Mouse (Mus musculus): Measurements from ENCODE around the gene Antxrl. TPM values are rescaled to one million over a fixed set of nuclear protein-coding genes. Genes with fewer than 3 reads are reported as not detected.

Gene Antxrl
- not detected in 2 replicates for polyA plus RNA-seq (2012; rRNA removed)

DNA sequence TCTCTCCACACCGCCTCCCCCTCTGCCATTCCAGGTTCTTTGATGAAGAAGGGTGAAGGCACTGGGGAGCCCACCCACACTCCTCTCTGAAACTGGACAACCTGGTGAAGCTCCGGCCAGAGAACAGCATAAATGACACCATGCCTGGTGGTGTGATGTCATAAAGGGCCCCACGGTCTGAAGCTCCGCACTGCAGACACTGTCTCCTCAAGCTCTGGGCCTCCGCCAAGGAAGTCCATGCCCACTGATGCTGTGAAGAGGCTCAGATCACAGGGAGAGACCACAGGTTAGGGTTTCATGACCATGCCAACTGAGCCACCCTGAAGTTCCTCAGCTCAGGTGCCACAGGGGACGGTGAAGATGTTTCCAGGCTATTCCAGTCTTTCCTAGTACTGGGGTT lies at the start of gene Antxrl:
Antxrl (plus strand) TSS at position 192 of the 400 bp plus-strand sequence.
- DNase-seq (ENCODE audit: extremely low spot score in 1 of 2, low spot score in 1 of 2): no peak

DNA sequence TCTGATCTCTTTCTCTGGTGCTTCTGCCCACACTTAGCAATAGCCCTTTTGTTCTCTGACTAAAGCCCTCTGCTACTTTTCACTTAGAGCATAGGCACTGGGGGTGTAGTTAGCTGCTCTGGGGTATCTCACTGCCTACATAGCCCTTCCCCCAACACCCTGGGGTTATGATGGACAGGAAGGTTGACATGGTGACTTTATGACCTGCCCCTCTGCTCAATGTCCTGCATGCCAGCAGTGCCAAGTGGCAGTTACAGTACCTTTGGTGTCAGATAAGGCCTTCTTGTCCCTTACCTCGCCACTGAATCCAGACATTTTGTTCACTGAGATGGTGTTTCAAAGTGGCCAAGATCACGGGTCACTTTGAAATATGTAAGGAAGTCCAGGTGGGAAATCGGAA lies 37.4 kb upstream of the Antxrl start, which contains the start of gene Gm30083:
Gm30083 (minus strand) TSS at position 120 of the 400 bp plus-strand sequence.
- no peak for DNase-seq (ENCODE audit: extremely low spot score in 1 of 2, low spot score in 1 of 2)

DNA sequence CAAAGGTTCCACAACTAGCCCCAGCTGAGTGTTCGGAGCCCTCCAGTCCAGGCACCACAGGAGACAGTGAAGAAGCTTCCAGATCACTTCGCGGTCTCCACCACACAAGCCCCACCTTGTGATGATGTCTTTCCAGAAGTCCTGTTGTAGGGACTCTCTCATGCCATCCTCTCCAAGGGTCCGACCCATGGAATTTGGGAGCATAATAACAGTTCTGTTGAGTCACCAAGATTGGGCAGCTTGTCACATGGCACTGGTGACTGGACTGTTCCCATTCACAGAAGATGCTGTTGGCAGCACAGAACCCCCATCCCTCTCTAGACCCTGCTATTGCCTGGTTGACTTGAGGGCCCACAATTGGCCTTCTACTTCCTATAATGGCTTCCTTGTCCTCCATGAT lies 36.1 kb upstream of the Antxrl start, which contains the start of gene Gm5460:
Gm5460 (plus strand) TSS at position 378 of the 400 bp plus-strand sequence.
- DNase-seq (ENCODE audit: extremely low spot score in 1 of 2, low spot score in 1 of 2): no peak

DNA sequence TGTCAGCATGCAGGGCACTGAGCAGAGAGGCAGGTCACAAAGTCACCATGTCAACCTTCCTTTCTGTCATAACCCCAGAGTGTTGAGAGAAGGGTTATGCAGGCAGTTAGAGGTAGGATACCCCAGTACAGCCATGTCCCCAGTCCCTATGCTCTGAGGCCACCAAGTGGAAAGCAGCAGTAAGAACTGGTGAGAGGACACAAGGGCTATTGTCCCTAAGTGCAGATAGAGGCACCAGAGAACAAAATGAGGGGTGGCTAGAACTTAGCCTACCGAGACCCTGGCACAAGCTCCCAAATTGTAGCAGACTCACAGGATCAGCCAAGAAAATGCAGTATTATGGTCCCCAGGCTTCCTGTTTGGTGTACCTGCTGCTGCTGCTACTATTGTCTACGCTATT lies 35.6 kb upstream of the Antxrl start:
- DNase-seq (ENCODE audit: extremely low spot score in 1 of 2, low spot score in 1 of 2): no peak

DNA sequence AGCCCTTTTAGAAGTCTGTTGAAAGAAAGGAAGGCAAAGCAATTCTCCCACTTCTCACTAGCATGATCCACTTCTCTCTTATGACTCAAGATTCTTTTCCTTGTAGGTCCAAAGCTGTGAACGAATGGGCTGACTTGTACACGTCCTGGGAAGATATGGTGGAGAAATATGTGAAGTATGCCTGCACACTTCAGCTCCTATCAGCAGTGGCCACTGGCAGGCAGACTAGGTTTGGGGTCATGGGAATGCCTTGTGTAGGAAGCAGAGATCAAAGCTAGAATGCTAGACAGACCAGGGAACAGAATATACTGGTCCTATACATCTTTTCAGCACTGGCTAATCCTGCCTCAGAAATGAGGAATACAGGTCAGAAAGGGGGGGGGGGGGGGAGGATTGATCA lies 25.8 kb upstream of the Antxrl start:
- DNase-seq (ENCODE audit: extremely low spot score in 1 of 2, low spot score in 1 of 2): no peak

DNA sequence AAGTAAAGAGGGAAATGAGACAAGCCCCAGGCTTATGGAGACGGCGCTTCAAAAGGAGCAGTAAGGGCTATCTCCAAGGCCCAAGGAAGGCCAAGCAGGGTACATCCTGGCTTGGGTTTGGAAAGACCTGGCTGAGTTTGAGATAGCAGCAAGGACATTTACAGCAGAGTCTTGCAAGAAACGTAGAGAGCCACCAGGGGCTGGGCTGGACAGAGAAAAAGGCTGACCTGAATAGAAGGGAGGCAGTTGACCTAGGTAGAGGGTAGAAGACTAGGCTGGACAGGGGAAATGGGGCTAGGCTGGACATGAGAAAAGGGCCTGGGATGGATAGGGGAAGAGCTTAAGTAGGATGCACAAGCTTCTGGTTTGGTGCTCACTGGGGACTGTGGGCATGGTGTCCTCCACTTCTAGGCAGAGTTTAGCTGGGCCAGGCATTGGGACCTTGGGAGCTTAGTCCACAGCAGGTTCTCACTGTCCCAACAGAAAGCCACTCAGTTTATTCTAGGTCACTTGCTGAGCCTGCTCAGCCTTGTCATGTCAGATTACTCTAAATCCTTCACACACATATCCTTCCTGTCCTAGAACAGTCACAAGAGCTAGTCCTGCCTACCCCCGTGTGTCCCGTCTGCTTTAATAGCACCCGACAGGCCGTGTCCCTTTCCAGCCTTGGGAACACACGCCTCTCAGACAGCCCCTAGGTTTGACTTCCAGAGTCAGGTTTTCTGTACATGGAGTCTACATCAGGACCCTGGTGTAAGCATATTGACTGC lies 18.5 kb upstream of the Antxrl start:
- DNase-seq (ENCODE audit: extremely low spot score in 1 of 2, low spot score in 1 of 2): no peak

DNA sequence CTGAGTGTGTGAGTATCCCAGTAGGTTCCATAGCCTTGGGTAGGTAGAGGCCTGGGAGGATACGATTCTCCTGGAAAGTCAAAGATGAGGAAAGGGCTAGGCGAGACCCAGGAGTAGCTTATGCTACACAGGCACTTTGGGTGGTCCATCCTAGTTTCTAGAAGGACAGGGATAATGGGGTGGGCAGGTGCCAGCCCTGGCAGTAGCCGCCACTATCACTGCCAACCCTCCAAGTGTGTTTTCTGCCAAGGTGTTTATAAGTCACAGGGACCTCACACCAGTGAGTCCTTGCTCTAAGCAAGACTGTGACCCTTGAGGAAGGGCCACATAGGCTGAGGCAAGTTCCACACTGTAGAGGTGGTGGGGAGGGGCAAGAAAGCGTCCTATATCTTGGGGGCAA lies 11.3 kb upstream of the Antxrl start:
- DNase-seq (ENCODE audit: extremely low spot score in 1 of 2, low spot score in 1 of 2): no peak

DNA sequence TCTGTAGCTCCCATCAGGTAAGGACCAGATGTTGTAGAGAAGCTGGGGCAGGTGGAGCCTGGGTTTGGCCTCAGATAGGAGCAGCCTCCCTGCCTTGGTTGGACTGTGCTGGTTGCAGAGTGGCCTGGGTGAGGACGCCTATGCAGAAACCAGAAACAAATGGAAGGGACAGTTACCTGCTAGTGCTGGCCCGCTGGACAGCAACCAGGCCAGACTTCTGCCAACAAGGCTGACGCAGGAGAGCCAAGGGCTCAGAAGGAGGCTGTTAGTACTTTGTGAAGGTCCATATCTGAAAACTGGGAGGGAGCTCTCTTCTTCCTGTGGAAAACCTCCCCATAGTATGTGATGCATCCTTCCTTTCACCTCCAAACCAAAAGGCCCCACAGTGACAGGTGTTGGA lies 9.2 kb upstream of the Antxrl start:
- no peak for DNase-seq (ENCODE audit: extremely low spot score in 1 of 2, low spot score in 1 of 2)

DNA sequence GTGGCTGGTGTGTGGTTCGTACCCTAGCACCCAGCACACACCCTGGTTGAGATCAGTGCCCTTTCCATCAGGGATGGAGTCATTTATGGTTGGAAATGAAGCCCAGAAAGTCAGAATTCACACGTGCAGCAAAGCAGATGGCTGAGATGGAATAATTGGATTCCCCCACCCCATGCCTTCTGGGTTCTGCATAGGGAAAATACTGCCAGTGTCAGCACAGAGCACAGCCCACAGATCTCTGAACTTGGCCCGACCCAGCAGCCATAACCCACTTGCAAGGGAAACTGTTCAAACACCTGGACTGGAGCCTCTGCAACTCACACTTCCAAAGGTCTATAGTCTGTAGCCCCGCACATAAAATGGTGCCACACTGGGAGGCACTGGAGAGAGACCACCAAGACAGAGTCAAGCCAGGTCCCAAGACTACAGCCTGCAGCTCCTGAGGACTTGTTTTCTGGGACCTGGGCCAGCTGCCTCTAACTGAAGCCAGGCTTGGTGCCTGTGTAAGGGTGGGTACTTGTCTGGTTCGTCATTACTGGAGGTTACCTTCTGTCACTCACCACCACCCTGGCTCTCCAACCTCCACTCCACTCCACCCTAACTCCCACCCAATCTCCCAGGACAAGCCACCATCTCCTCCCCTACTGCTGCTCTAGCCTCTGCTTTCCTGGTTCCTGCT lies 2.3 kb upstream of the Antxrl start:
- no peak for DNase-seq (ENCODE audit: extremely low spot score in 1 of 2, low spot score in 1 of 2)

DNA sequence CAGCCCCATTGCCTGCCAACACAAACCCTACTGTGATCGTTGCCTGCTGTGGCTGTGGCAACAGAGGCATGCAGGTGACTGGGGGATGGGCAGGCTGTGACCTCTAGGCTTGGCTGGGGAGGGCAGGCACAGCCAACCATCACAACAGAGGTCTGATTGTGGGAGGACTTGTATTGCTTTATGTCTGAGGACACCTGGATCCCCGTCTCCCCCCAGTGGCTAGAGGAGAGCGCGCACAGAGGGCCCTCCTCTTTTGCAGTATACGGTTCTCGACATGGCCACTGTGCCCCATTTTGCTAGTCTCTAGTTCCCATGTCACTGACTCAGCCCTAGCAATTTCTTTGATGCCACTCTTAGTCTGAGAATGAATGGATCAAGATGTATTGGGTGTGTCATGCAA lies 19.2 kb downstream of the Antxrl start:
- DNase-seq (ENCODE audit: extremely low spot score in 1 of 2, low spot score in 1 of 2): no peak

DNA sequence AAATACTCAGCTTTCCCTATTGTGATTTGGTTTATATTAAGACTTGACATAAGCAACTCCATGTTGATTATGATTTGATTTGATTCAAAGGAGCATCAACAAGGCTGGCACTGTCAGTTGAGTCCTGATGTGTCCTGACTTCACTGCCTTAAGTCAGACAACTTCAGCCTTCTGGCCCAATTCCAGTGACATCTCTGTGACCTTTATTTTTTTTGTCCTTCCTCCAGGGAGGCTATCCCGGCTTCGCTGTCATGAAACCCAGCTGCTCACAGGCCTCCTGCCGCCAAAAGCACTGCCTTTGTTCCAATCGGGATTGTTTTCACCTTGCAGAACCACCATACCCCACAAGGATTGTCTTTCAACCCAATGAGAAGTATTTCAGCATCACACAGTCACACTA lies 22.8 kb downstream of the Antxrl start:
- DNase-seq (ENCODE audit: extremely low spot score in 1 of 2, low spot score in 1 of 2): no peak

DNA sequence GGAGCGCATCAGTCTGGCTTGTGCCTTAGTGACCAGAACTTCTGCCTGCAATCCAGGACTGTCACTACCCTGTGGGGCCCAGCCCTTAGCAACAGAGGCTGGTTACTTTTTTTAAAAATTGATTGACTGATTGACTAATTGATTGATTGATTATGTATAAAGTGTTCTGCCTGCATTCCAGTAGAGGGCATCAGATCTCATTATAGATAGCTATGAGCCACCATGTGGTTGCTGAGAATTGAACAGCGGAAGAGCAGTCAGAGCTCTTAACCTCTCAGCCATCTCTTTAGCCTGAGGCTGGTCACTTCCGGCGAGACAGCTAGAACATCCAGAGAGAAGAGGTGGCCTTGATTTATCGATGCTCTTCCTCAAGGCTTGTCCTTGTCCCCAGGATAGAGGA lies 24.7 kb downstream of the Antxrl start:
- no peak for DNase-seq (ENCODE audit: extremely low spot score in 1 of 2, low spot score in 1 of 2)

DNA sequence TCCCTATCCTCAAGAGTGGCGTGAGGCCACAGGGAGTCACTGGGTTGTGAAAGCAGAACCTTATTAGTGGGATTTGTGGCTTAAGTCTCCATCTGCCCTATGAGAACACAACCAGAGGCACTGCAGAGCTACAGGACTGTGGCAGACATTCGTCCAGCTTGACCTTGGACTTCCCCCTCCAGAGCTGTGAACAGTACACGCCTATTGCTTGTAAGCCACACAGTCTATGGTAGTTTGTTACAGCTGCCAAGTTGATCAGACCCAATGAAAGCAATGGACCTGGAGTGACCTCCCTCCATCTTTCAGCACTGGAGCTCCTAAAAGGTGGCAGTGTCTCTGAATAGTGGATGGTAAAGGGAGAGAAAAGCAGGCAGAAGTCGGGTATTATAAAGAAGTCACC lies 25.8 kb downstream of the Antxrl start:
- no peak for DNase-seq (ENCODE audit: extremely low spot score in 1 of 2, low spot score in 1 of 2)

DNA sequence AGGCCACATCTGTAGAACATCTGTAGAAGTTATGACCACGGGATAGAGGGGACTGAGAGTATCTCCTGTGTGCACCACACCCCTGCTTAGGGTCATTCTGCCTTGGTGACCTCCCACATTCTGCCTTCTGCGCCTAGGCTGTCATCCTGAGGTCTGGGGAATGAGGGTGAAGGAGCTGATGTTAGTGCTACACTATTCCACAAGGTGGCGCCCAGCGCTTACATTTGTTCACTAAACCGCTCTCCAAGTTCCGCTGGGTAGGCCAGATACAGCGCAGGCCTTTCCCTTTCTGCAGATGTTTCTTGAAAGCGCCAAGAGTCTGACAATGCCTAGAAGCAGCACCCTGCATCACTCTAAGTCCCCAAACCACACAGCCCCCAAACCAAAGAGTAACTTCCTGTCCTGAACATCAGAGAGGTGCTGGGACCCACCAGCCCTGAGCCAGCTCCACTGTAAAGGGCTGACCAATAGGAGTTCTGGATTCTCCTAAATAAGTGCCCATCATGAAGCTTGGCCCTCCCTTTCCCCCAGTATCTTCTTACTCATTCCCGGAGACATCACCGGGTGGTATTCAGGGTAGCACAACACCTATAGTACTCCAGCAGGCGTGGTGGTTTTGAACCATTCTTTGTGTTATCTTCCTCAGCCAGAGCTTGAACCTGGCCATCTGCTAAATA lies 28.0 kb downstream of the Antxrl start:
- peak; percentile 22 to 83 for DNase-seq (ENCODE audit: extremely low spot score in 1 of 2, low spot score in 1 of 2)

DNA sequence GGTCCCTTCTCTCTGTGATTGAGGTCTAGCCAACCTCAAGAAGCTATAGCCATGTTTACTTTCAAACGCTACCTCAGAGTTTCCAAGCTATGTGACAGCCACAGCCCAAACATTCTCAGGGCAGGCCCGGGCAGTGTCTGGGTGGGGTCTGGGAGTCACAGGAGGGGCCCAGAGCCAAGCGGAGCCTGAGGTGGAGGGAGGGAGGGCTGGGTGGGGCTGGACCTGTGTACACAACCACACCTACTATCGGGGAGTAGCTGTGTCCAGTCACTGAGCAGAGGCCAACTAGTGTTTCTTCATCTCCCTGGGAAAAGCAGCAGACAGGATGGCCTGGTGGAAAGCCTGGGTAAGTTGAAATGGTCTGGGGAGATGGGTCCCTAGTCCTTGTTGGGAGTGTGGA lies 33.2 kb downstream of the Antxrl start, which contains the start of gene Anxa8:
Anxa8 (plus strand) TSS at position 251 of the 400 bp plus-strand sequence.
- DNase-seq (ENCODE audit: extremely low spot score in 1 of 2, low spot score in 1 of 2): no peak

DNA sequence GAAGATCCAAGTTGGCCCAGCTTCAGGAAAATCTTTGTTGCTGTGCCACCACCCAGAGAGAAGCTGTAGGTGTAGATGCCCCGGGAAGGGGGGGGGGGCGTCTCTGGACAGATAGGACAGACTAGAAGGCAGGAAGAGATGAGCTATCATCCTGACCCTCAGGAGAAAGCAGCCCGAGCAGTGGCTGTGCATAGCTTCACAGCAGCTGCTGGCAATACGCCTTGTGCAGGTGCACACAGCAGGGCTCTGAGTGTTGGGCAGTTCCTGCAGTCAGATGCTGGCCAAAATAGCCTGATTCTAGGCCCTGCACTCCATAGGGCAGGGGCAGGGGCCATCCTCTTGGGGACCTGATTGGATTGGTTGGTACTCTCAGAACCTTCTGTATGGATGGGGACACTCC lies 34.3 kb downstream of the Antxrl start:
- no peak for DNase-seq (ENCODE audit: extremely low spot score in 1 of 2, low spot score in 1 of 2)

DNA sequence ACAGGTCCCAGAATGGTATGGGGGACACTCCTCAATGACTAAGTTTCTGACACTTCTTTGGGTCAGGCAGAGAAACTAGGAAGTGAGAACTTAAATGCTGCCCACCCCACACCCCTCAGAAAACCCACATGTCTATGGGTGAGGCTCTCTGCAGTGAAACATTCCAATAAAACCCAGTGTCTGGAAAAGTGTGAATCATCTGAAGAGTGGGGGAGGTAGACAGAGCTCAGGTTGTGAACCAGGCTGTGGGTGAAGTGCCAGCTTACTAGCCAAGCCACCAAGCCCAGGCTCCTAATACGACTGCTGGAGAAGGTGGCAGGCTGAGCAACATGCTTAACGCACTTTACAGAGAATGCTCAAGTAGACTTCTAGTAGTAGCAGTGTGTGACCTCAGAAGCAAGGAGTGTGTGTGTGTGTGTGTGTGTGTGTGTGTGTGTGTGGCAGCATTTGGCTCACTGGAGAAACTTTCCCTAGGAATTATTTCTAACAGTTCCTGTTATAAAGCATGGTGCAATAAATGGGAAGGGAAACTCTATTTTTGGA lies 35.4 kb downstream of the Antxrl start:
- peak in 1 of 2 experiments; percentile 5 for DNase-seq (ENCODE audit: extremely low spot score in 1 of 2, low spot score in 1 of 2)

DNA sequence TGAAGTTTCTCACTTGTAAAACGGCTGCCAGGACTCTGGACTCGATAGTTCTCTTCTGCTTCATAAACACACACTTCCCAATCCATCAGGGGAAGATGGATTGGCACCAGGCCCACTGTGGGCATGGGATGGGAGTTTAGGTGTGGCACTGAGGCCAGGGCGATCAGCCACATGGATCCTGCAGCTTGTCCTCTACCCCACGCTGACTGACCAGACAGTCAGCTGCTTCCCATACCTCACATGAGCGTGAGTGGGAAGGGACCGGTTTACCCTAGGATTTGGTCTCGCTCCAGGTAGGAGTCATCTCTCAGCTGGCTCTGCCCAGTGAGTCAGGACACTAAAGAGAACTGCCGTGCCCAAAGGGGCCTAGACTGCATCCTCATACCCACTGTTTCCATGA lies 37.3 kb downstream of the Antxrl start:
- DNase-seq (ENCODE audit: extremely low spot score in 1 of 2, low spot score in 1 of 2): no peak

DNA sequence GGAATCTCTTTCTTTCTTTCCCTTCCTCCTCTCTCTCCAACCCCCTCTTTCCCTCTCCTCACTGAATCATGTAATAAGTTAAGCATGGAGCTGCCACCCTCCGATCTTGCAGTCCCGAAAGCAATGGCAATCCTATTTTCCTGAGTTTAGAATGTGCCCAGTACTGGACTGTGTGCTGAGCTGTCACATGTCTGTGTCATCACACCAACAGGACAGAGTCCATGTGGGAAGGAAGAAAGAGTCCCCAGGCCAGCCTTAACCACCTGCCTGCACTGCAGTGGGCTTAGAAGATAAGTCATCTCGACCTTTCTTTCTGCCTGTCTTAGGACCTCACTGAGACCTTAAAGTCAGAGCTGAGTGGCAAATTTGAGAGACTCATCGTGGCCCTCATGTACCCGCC lies 39.0 kb downstream of the Antxrl start:
- DNase-seq (ENCODE audit: extremely low spot score in 1 of 2, low spot score in 1 of 2): no peak

DNA sequence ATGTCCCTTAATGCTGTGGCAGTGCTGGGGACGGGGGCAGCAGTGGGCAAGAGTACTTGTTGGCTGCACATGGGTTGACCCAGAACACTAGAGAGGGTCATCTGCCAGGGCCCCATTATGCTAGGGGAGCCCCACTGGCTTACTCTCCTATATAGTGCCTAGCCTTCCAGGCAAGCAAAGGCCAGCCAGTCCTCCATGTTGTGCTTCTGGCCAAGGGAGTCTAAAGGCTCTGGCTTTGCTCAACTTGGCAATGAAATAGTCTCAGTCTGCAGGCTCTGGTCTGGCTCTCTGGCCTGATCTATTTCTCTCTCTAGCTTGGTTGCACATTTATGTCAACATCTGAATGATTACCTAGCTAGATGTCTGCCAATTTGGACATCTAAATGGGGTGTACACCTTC lies 40.3 kb downstream of the Antxrl start:
- DNase-seq (ENCODE audit: extremely low spot score in 1 of 2, low spot score in 1 of 2): no peak

DNA sequence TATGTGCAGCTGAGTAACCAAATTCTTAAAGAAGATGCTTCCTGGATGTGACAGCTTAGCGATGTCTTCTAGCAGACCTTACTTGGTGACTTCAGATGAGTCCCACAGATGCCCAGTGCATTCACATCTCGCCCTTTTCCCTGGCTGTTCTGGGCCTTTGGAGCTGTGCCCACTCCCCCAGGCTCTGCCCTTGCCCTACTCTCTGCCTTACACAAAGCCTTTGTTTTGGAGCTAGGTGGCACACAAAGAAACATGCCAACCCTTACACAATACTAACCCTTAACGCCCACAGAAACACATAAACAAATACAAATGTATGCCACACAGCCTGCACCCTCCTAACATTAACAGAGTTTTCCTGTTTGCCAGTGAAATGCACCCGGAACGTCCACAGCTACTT lies 43.7 kb downstream of the Antxrl start:
- DNase-seq (ENCODE audit: extremely low spot score in 1 of 2, low spot score in 1 of 2): no peak
